Mouse (Mus musculus) MEL-GATA-1-ER (cell line): Measurements from ENCODE around the gene Brf1.
A peak's percentile ranks its signal among the peaks of the same experiment; 100 is the strongest.

Source experiments
- DNase-seq: peaks from one replicate; pipeline ENCODE4 v3.0.0-alpha.2; 2012; ENCODE audit warnings: low read depth; ENCODE audit errors: extremely low read depth

The Brf1 gene

GRCm38 (mm10) chr12:113000294-113001132 is at the start of gene Brf1:
Gene Brf1, minus strand, starts transcription at chr12:113000704.
- peak; percentile 94 for DNase-seq

DNA sequence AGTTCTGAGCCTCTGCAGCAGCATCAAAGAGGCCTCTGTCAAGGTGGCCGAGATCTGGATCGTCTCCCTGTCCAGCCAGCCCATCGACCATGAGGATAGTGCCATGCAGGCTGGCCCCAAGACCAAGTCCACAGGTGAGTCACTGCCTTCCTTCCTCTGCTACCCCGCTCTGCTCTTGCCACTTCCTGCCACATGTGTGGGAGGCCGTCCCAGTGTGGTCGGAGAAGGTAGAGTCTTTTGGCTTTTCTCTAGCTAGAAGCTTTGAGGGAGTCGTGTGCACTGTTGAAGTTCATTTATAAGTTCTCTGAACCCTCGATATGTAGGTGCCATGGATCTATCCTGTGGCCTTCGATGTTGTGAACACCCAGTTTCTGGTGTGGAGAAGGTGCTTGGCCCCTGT is 49.3 kb upstream of the Brf1 start:
- no peak for DNase-seq

- DNase-seq = no peak
Measured at GRCm38 (mm10) chr12:113048103-113048502, 47.6 kb upstream of the Brf1 start.

GRCm38 (mm10) chr12:113046861-113047260 is 46.4 kb upstream of the Brf1 start:
- DNase-seq = no peak

GRCm38 (mm10) chr12:113044916-113045677 is 44.6 kb upstream of the Brf1 start:
- DNase-seq = no peak

- DNase-seq = peak; percentile 99
Measured at GRCm38 (mm10) chr12:113042543-113042942, 42.0 kb upstream of the Brf1 start.

GRCm38 (mm10) chr12:113041481-113042439 is 41.3 kb upstream of the Brf1 start:
- peak; percentile 77 for DNase-seq

- DNase-seq = no peak
Measured at GRCm38 (mm10) chr12:113038414-113038813, 37.9 kb upstream of the Brf1 start.

GRCm38 (mm10) chr12:113036996-113037395 is 36.5 kb upstream of the Brf1 start:
- no peak for DNase-seq

- DNase-seq = no peak
Measured at GRCm38 (mm10) chr12:113035093-113035492, 34.6 kb upstream of the Brf1 start.

DNA sequence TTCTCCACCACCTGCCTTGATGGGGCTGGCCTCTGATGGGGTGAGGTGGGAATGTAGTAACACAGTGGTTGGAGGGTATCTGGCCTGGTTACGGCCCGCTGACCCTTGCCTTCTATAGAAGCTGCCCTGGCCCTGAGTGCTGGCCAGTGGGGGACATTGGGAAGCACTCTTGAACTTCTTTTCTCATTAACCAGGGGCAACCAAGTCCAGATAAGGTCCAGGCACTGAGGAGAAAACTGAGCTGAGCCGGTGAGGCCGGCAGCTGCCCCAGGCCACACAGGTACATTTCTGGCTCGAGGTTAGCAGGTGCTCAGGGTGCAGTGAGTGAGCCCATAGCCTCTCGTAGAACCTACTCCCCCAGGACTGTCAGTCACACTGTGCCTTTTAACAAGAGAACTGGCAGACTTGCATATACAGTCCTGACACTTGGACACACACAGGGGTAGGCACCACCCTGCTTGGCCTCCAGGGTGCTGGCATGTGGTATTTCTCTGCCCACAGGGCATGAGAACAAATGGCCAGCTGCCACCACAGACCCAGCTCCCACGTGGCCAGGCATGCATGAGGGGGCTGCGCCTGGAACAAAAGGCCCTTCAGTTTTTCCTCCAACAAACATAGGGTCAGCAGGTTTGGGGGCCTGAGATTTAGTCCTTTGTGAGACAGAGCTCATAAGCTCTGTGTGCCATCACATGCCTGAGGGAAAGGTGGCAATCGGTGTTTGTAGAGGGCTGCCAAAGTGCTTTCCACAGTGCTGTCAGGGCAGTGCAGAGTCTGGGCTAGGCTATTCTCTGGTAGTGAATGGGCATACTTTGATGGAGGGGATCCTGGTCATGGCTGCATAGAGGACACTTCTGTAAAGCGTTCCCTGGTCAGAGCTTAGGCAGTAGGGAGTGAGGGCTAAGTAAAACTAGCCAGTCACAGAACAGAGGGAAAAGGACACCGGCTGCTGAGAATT is 32.1 kb upstream of the Brf1 start:
- DNase-seq = no peak

- no peak for DNase-seq
Measured at GRCm38 (mm10) chr12:113031441-113031840, 30.9 kb upstream of the Brf1 start.

DNA sequence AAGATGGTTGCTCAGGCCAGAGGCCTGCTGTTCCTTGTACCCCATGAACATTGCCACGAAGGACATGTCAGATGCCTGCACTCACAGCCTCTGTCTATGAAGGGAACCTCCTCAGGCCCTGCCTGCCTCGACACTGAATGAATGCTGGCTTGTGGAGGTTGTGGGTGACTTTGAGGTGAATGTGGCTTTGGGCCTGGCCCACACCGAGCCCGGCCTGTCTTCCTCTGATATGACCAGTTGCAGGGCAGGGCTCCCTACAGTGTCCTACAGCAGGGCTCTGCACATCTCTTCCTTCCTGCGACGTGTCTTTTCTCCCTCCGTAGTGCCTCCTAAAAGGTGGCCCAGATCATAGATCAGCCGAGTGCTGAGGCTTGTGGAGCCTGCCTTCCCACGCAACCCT is 30.5 kb upstream of the Brf1 start:
- DNase-seq = peak; percentile 57

DNA sequence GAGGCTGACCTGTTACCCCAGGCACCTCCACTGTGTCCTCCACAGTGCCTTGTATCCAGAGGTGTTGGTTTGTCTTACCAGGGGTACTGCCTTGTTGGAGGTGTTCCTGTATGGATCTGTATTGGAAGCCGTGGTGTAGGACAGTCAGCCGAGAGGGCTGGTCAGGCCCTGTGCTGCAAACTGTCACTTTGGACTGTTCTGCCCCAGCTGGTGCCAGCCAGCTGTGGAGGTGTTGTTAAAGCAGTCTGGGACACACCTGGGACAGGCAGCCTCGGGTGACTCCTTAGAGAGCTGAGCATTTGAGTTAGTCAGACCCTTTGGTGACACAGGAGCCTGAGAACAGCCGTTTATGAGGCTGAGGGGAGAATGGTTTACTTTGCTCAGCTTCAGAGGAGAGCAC is 29.5 kb upstream of the Brf1 start:
- no peak for DNase-seq

DNA sequence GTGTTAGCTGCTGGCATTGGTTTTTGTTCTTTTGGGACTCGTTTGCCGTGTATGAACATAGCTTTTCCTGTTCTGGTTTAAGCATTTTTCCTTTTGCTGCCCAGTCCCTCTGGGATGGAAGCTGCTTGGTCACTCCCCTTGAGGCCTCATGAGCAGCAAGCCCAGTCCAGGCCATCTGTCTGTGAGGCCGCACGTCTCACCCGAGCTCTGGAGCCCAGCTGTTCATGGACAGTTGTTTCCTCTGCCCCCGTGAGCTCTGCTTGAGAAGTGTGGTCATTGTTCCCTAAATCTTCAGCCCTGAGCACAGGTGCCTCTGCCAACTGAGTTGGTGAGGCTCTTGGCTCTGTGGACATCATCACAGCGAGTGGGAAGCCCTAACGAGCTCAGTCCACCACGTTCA is 28.4 kb upstream of the Brf1 start:
- DNase-seq = no peak

GRCm38 (mm10) chr12:113028067-113028466 is 27.6 kb upstream of the Brf1 start:
- DNase-seq = no peak

DNA sequence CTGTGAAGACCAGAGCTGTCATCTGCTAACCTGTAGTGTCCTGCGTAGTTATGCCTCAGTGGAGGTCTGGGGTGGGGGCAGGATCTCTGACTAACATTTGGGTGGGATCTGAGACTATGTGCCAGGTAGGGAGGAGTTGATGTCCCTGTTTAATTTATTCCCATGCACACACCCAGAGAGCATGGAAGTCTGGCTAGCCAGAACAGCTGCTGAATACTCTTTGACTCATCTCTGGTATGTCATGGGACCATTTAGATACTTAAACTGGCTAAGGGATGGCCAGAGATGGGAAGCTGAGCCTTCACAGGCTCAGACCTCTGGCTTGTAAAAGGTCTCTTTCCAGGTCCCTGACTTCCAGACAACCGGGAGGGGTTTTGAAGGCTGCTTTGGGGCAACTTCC is 27.0 kb upstream of the Brf1 start:
- DNase-seq = no peak

DNA sequence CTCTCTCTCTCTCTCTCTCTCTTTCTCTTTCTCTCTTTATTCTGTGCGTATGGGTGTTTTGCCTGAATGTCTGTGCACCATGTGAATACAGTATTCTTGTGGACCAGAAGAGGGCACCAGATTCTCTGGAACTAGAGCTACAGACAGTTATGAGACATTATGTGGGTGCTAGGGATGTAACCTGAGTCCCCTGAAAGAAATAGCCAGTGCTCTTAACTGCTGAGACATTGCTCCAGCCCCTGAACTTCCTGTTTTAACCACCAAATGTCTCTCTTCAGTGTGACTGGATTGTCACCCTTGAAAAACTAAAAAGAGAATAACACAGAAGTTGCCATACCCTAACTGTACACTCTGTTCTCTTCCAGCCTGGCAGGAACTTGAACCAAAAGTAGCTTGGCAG is 26.1 kb upstream of the Brf1 start:
- DNase-seq = peak; percentile 76

- peak; percentile 53 for DNase-seq
Measured at GRCm38 (mm10) chr12:113023082-113023481, 22.6 kb upstream of the Brf1 start.

DNA sequence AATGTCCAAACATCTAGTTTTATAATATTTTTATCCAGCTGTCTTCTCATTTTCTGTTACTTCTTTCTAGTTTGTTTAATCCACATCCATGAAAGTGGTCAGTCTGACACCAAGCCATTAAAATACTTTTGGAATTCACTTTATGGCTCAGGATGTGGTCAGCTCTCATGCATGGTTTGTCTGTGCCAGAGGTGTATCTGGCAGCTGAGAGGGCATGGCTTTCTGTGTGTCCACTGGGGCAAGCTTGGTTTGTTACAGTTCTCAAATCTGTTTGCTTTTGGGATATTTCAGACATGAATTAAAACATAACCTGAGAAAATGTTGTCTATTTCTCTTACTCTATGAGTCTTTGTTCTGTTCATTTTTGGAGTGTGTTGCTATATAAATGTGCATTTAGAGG is 21.0 kb upstream of the Brf1 start:
- no peak for DNase-seq
